Mouse (Mus musculus) heart, embryonic 13.5 days (tissue): Measurements from ENCODE around the gene Dpf2. TPM values are rescaled to one million over a fixed set of nuclear protein-coding genes. Genes with fewer than 3 reads are reported as not detected.

Source experiments
- ATAC-seq: fragments of 200-750 bp; cut with Nextera tagmentation; 2 replicates; pipeline ENCODE4 v1.8.0; 2017; ENCODE audit warnings: moderate TSS enrichment; ENCODE audit not compliant: insufficient number of reproducible peaks, low FRiP score, low TSS enrichment; ENCODE audit errors: extremely low read depth
- H3K27ac ChIP-seq: fragments of 300-500 bp; sonication (generic); replicated peaks from 2 replicates; pipeline ENCODE4 v1.5.1; 2015; ENCODE audit warnings: moderate library complexity, mild to moderate bottlenecking, inconsistent platforms
- H3K27me3 ChIP-seq: fragments of 300-500 bp; sonication (generic); replicated peaks from 2 replicates; pipeline ENCODE4 v1.6.1; 2015; ENCODE audit warnings: mild to moderate bottlenecking, inconsistent platforms
- H3K36me3 ChIP-seq: fragments of 300-500 bp; sonication (generic); 2 replicates; pipeline ENCODE4 v1.6.1; 2015; ENCODE audit warnings: mild to moderate bottlenecking, inconsistent platforms
- H3K4me1 ChIP-seq: fragments of 300-500 bp; sonication (generic); 2 replicates; pipeline ENCODE4 v1.6.1; 2015; ENCODE audit warnings: inconsistent platforms
- H3K4me2 ChIP-seq: fragments of 300-500 bp; sonication (generic); 2 replicates; pipeline ENCODE4 v1.6.1; 2015; ENCODE audit warnings: inconsistent platforms, mild to moderate bottlenecking, moderate library complexity
- H3K4me3 ChIP-seq: fragments of 300-500 bp; sonication (generic); 2 replicates; pipeline ENCODE4 v1.5.1; 2015; ENCODE audit warnings: moderate library complexity, mild to moderate bottlenecking, inconsistent platforms
- H3K9ac ChIP-seq: fragments of 300-500 bp; sonication (generic); 2 replicates; pipeline ENCODE4 v1.6.1; 2015; ENCODE audit warnings: inconsistent platforms, mild to moderate bottlenecking, moderate library complexity
- H3K9me3 ChIP-seq: fragments of 300-500 bp; sonication (generic); 2 replicates; pipeline ENCODE4 v1.6.1; 2016; ENCODE audit warnings: inconsistent platforms
- WGBS: fragments of 180-500 bp; shearing (Covaris S2); methylation state at CpG from one replicate; pipeline ENCODE4 v1.1.7; 2015; ENCODE audit warnings: mixed read lengths; 5-methylcytosine and 5-hydroxymethylcytosine counted together
- polyA plus RNA-seq: library from polyadenylated mRNA; unstranded; fragments of >200 nt; fragmentation: Nextera tagmentation; extraction: Ambion mirVana; gene quantifications from 2 replicates; pipeline ENCODE4 v1.2.1, GENCODE M21; 2015

Gene Dpf2
- polyA plus RNA-seq, 1 experiment from 2014 or later: 98.1 TPM

DNA sequence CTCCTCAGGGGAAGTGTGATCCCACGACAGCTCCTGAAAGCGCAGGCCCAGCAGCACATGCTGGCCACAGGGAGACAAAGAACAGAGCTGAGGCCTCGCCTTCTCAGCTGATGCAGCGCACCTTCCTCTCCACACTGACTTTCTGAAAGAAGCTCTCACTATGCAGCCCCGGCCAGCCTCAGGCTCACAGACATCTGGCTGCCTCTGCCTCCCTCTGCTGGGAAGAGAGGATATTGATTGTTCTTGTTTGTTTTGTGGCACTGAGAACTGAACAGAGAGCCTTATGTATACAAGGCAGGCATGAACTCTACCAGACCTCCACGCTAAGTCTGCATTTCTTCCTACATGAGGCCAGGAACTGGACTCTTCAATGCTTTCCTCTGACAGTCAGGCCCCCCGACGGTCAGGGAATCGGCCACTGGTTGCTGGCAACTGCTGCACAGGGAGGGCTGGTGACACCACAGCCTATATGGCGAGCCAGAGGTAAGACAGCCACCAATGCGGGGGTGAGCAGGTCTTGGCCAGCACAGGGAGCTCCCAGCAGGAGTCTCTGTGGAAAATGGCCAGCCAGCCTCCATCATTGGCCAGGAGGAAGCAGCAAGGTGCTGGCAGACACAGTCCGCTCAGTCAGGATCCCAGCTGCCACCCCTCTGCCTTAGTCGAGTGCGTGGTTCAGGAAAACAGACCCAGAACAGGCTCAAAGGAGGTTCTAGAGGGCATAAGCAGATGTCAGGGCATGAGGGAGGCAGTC is 50.3 kb downstream of the Dpf2 start:
- no peak overlapping the region for H3K4me3 ChIP-seq
- peaks cover 100% of the 10 kb centered on the region for H3K36me3 ChIP-seq
- H3K9ac ChIP-seq: no peak overlapping the region
- no peaks in the 10 kb centered on the region for H3K9me3 ChIP-seq
- 95% methylated on average over 14 of the region's 14 CpGs for WGBS
- ATAC-seq: no peak
- H3K4me1 ChIP-seq: peaks cover 14% of the 10 kb centered on the region
- H3K27me3 ChIP-seq: no peaks in the 10 kb centered on the region
- H3K4me2 ChIP-seq: no peak overlapping the region
- no peak overlapping the region for H3K27ac ChIP-seq

DNA sequence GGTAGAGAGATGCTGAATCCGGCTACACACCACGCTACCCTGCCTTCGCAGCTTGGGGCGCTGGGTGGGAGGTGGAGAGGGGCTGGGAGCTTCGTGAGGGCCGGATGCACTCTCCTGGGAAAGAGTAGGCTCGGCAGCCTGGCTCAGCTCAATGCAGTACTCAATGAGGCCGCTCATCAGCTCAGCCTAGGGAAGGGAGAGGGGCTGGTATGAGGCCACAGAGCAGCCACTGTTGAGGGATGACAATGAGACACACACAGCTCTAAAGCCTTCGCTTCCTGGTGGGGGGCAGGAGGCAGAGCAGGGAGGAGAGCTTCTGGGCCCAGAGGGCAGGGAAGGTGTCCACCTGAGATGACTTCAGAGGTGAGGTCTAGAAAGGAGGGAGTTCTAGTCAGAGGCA is 56.2 kb downstream of the Dpf2 start:
- H3K27ac ChIP-seq: no peak overlapping the region
- H3K4me1 ChIP-seq: peaks cover 16% of the 10 kb centered on the region
- WGBS: 86% methylated on average over 9 of the region's 9 CpGs
- no peak for ATAC-seq
- H3K9ac ChIP-seq: no peak overlapping the region
- peaks cover 95% of the 10 kb centered on the region for H3K36me3 ChIP-seq
- H3K9me3 ChIP-seq: no peaks in the 10 kb centered on the region
- H3K4me3 ChIP-seq: no peak overlapping the region
- no peak overlapping the region for H3K4me2 ChIP-seq
- no peaks in the 10 kb centered on the region for H3K27me3 ChIP-seq

DNA sequence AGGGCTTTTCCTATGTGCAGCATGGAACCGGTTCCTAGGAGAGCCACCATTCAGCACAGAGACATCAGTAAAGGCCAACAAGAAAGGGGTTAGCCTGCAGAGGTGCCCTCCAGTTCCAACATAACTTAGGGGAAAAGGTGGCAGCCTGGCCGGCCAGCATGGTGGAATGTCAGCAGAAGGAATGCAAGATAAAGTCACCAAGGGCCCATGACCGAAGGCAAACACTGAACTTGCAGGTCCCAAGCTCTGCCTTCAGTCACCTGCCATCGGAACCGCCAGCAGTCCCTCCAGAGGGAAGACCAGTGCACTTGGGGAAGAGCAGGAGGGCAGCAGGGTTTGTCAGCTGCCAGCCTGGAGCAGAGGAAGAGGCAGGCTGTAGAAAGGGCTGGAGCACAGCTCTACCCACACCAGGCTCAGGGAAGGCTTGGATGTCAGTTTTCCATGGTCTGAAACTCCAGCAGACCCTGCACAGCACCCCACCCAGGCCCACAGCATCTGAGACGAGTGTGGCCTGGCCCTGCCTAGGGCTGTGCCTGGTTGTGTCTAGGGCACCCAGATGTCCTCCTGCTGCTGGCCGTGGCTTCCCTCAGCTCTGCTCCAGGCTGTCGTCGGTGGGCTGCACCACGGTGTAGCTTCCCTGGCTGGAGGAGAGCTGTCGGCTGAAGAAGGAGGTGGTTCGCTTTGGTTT is 60.6 kb downstream of the Dpf2 start:
- Histone ChIP-seq H3K4me1 (peaks cover 60% of the 10 kb centered on the region), H3K9ac (peak overlapping the region; percentile 77), H3K4me3 (0 out of 2 replicates have a peak overlapping the region, but pooled peaks have one; percentile 5), H3K27ac (peak overlapping the region; percentile 88), H3K27me3 (no peaks in the 10 kb centered on the region), H3K9me3 (no peaks in the 10 kb centered on the region), H3K36me3 (peaks cover 60% of the 10 kb centered on the region), H3K4me2 (peak overlapping the region; percentile 80)
- no peak for ATAC-seq
- WGBS: 41% methylated on average over 12 of the region's 12 CpGs

- WGBS: 33% methylated on average over 5 of the region's 5 CpGs
- Histone ChIP-seq H3K4me2 (peak overlapping the region; percentile 80), H3K4me3 (peak overlapping the region; percentile 15; the same call in 1 of the 2 replicates), H3K4me1 (peaks cover 66% of the 10 kb centered on the region), H3K9ac (peak overlapping the region; percentile 77), H3K27ac (peak overlapping the region; percentile 88), H3K27me3 (no peaks in the 10 kb centered on the region), H3K9me3 (no peaks in the 10 kb centered on the region), H3K36me3 (peaks cover 53% of the 10 kb centered on the region)
- ATAC-seq: no peak
These were observed 61.3 kb downstream of the Dpf2 start for GRCm38 (mm10) chr19:5851481-5851971.

- ATAC-seq: no peak
- Histone ChIP-seq H3K4me3 (no peak overlapping the region), H3K36me3 (peaks cover 47% of the 10 kb centered on the region), H3K9ac (peak overlapping the region; percentile 42), H3K4me1 (peaks cover 70% of the 10 kb centered on the region), H3K27ac (peak overlapping the region; percentile 100; the same call in 1 of the 2 replicates), H3K27me3 (no peaks in the 10 kb centered on the region), H3K9me3 (no peaks in the 10 kb centered on the region), H3K4me2 (peak overlapping the region; percentile 80)
- WGBS: 76% methylated on average over 3 of the region's 3 CpGs
These were observed 62.0 kb downstream of the Dpf2 start for GRCm38 (mm10) chr19:5850860-5851259.

GRCm38 (mm10) chr19:5849843-5850527 is 62.8 kb downstream of the Dpf2 start:
- Histone ChIP-seq H3K27ac (peak overlapping the region; percentile 100), H3K9me3 (no peaks in the 10 kb centered on the region), H3K4me2 (peak overlapping the region; percentile 80), H3K4me3 (peak overlapping the region; percentile 40), H3K27me3 (no peaks in the 10 kb centered on the region), H3K36me3 (peaks cover 38% of the 10 kb centered on the region), H3K4me1 (peaks cover 75% of the 10 kb centered on the region), H3K9ac (peak overlapping the region; percentile 86)
- WGBS: 26% methylated on average over 11 of the region's 11 CpGs
- 0 out of 2 replicates have a peak, but pooled peaks have one; percentile 19 for ATAC-seq

GRCm38 (mm10) chr19:5848826-5849672 is 63.8 kb downstream of the Dpf2 start:
- peaks cover 85% of the 10 kb centered on the region for H3K4me1 ChIP-seq
- peak overlapping the region; percentile 86 for H3K9ac ChIP-seq
- peaks cover 30% of the 10 kb centered on the region for H3K36me3 ChIP-seq
- peak overlapping the region; percentile 40 for H3K4me3 ChIP-seq
- peak overlapping the region; percentile 80 for H3K4me2 ChIP-seq
- no peaks in the 10 kb centered on the region for H3K27me3 ChIP-seq
- WGBS: 29% methylated on average over 13 of the region's 13 CpGs
- peak overlapping the region; percentile 100 for H3K27ac ChIP-seq
- ATAC-seq: no peak
- H3K9me3 ChIP-seq: no peaks in the 10 kb centered on the region

DNA sequence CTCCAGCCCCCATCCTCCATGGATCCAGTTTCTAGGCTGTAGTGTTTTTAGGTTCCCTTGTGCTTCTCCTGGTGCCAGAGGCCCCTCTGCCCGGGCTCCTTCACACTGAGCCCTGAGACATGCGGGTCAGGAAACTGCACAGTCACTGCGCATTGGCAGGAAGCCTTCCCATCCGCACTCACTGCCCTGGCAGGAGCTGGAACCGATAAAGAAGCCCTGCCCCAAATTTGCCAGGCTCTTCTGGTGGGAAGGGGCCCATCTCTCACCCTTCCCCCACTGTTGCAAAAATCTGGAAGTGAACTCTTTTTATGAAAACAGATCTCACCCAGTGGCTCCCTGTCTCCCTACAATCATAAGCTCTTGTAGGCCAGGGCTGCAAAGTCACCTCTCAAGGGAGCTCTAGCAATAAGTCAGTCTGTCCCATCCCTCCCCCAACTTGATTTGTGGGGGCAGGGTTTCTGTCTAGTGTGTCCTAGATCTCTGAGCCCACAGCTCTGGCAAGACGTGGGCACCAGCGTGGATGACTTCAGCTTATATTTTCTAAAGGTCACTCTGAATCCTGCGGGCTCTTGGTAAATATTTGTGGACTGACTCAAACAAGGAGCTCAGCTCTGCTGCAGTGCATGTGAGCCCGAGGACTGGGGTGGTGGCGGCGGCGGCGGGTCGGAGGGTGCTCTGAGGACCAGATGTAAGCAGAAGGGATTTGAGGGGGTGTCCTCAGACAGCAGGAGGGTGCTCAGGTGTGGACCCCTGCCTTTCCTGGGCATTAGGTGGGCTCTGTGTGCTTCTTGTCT is 64.6 kb downstream of the Dpf2 start:
- peak overlapping the region; percentile 80 for H3K4me2 ChIP-seq
- peak overlapping the region; percentile 100 for H3K27ac ChIP-seq
- WGBS: 42% methylated on average over 14 of the region's 14 CpGs
- H3K4me3 ChIP-seq: peak overlapping the region; percentile 40
- peaks cover 25% of the 10 kb centered on the region for H3K36me3 ChIP-seq
- ATAC-seq: no peak
- H3K27me3 ChIP-seq: no peaks in the 10 kb centered on the region
- H3K9me3 ChIP-seq: no peaks in the 10 kb centered on the region
- H3K9ac ChIP-seq: peak overlapping the region; percentile 86
- H3K4me1 ChIP-seq: peaks cover 93% of the 10 kb centered on the region

DNA sequence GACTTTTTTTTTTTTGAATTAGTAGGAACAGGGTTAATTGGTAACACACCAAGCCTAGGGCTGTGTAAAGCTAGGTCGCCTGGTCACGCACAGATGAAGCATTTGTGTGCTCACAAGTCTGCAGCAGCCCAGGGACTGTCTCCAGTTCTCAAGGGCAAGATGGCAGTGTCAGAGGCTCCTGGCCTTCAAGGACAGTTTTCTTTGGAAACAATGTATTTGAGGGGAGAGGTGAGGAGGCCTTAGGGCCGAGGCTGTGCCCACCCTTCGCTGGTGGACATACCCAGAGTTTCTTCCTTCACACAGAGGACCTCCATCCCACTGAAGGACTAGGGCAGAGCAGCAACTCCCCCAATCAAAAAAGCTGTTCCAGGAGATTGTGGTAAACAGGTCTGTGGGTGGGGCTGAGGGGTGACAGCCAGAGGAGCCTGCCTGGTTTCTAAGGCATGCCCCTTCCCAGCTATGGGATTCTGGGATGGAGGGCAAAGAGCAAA is 65.5 kb downstream of the Dpf2 start:
- Histone ChIP-seq H3K4me2 (peak overlapping the region; percentile 80), H3K9ac (peak overlapping the region; percentile 86), H3K4me3 (peak overlapping the region; percentile 40), H3K27ac (peak overlapping the region; percentile 100), H3K36me3 (peaks cover 16% of the 10 kb centered on the region), H3K27me3 (no peaks in the 10 kb centered on the region), H3K9me3 (no peaks in the 10 kb centered on the region), H3K4me1 (peaks cover 93% of the 10 kb centered on the region)
- WGBS: 54% methylated on average over 4 of the region's 4 CpGs
- ATAC-seq: no peak
